Mouse (Mus musculus): ENCODE data around the gene Ggcx.

The Ggcx gene

DNA sequence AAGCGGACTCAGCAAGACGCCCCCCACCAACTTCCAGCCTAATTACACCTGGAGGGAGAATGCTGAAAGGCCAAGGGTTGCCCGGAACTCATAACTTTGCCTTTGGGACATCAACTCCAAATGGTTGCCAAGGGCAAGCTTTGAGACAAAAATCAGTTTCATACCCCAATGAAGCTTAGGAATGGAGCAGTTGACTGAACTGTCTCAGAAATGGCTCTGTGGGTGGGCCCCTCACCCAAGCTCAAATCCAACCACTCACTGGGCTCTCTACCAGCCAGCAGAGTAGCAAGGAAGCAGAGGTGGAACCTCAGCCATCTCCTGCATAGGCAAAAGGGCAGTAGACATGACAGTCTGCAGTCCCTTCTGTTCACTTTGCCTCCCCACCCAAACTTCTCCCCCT, 26.3 kb upstream of the Ggcx start:
- DNase-seq (ENCODE audit: low spot score): no peak

DNA sequence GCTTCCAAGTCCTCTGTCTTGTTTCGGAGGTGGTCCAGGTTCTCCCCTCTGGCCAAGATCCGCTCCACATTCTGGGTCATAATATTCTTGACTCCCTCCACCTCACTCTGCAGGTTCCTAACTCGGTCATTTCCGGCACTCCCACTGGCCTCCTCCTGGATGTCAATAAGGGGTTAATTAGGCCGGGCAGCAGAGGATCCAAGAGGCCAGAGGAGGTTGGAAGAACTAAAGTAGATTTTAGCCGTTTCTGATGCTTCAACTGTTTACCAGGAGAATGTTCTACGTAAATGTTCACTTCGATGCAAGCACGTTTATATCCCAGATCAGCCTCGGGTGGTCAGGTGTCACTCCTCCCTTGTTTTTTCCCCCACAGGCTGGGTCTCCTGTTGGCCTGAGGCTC, 25.8 kb upstream of the Ggcx start:
- DNase-seq (ENCODE audit: low spot score): no peak

DNA sequence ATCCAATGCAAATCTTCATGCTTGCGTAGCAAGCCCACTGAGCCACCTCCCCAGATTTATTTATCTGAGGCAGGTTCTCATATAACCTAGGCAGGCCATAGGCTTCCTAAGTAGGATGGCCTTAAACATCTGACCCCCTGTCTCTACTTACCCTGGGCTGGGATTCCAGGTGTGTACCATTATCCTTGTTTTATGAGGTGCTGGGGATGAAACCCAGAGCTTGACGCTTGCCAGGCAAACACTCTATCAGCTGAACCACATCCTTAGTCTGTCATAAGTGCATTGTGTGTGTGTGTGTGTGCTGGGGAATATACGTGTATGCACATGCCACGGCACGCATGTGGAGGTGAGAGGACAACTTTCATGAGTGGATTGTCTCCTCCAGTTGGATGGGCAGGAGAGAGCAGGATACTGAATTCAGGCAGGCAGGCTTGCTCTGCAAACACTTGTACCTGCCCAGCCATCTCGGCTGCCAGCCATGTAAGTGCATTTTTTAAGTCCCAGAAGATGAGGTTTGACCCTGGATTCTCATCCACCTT, 25.2 kb upstream of the Ggcx start:
- DNase-seq (ENCODE audit: low spot score): no peak

DNA sequence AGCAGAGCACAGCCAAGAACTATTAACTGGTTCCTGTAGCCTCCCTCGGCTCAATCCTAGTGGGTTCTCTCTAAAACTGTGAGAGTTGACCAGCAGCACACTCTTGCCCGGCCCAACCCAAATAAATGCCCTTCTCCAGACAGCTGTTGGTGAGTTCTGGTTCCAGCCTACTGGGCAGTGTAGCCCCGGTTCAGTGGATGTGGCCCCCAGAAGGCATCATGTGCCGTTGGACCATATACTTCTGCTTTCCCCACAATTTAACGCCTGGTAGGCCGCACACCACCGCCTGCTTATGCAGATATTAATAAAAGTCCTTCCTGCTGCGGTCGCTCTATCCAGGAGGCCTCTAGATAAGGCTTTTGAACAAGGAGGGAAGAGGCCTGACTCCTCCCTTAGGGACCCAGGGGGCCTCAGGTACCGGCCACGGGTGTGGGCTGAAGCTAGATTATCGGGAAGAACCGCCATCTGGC, 24.6 kb upstream of the Ggcx start:
- DNase-seq (ENCODE audit: low spot score): peak; percentile 22

DNA sequence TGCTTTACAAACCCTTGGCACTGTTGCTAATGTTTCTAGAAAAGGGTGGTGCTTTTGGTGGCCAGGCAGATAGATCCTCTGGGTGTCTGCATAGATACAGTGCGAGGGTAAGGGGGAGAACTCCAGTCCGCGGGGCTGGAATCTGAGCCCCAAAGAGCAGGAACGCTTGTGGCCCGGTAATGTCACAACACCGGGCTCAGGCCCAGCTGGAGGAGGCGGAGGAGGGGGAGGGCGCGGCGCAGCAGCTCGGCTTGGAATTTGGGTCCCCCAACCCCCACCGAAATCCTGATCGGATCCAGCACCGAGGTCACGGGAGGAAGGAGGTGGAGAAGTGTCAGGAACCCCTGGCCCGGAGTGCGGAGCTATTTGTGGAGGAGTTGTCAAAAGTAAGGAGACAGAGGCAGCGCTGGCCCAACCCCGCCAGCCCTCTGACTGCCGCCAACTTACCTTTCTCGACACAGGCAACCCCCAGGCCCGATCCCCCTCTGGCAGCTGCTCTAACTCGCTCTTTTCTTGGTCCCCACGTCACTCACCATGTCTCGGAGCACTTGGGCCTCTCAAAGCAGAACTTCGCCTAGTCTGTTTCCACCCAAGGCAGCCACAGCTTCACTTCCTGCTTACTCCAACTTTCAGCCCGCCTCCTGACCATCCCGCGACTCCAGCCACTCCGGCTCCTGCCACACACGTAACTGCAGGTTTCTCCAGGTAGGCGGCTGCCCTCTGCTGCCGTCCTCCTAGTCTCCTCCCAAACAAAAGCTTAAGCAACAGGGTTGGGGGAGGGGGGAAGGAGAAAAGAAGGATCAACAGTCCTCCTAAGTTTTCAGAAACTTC, 24.0 kb upstream of the Ggcx start, which contains the start of gene Vamp8:
Gene Vamp8 (minus strand): TSS at position 763 of the 831 bp plus-strand sequence.
- peak; percentile 74 for DNase-seq (ENCODE audit: low spot score)

DNA sequence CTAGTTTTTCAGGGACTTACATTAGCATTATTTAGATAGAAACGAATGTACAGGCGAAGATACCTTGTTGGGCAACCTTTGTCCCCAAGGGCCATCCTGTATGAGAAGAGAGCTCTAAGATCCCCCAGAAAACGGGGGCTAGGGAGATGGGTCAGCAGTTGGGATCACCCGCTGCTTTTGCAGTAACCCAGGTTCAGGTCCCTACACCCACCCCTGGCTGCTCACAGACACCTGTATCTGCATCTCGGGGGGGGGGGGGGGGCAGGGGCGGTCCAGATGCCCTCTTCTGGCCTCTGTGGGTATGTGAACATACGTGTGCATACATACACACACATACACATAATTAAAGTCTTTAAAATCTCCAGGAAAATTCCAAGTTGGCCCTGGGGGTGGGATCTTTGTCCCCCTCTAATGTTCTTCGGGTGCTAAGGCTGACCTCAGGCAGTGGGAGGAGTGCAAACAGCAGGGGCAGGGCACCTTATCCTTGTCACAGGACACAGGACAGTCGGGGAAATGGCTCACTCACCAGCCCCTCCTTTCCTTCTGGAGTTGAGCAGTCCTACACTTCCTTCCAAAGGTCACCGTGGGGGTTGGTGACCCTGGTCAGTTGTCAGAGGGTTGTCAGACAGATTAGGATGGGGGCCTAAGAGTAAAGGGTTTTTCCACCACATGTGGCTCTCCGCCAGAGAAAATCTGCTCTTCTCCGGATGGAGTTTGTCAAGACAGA, 23.1 kb upstream of the Ggcx start:
- DNase-seq (ENCODE audit: low spot score): no peak

DNA sequence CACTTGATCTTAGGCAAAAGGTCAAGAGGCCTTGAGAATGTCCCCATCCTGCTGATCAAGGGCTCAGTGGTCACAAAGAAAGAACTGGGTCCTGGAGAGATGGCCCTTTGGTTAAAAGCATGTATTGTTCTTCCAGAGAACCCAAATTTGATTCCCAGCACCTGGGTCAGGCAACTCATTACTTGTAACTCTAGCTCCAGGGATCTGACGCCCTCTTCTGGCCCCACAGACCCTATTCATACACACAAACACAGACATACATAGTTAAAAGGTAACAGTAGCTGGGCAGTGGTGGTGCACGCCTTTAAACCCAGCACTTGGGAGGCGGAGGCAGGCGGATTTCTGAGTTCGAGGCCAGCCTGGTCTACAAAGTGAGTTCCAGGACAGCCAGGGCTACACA, 21.8 kb upstream of the Ggcx start:
- DNase-seq (ENCODE audit: low spot score): no peak

DNA sequence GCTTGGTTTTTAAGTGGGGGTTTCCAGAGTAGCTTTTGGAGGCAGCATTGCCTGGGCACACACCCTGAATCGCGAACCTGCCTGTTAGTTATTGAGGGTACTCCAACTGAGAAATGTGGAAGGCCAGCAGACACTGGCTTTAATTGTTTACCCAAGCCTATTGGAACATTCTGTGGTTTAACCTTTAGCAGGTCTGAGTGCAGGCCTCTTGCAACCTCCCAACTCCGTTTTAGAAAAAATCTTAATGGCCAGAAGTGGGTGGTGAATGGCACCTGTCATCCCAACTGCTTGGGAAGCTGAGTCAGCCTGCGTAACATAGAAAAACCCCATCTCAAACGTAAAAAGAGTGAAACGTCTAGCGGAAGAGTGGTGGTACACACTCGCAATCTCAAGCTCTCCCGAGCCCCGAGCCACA, 17.3 kb upstream of the Ggcx start:
- no peak for DNase-seq (ENCODE audit: low spot score)

DNA sequence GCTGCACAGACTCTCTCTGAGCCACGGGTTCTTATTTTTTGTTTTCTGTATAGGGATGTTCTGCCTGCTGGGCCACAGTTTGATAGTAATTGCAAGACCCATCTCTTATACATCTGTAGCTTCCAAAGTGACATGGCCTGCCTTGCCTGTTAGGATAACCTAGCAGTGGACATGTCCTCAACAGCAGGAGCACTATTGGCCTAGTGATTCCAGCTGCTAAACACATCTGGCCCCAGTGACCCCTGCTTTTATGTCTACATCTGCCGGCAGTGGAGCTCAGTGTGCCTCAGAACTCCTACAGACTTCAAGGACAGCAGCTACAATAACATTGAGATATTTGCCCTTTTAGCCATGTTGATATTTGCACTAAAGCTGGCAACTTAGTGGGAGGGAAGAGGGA, 14.1 kb upstream of the Ggcx start:
- no peak for DNase-seq (ENCODE audit: low spot score)

DNA sequence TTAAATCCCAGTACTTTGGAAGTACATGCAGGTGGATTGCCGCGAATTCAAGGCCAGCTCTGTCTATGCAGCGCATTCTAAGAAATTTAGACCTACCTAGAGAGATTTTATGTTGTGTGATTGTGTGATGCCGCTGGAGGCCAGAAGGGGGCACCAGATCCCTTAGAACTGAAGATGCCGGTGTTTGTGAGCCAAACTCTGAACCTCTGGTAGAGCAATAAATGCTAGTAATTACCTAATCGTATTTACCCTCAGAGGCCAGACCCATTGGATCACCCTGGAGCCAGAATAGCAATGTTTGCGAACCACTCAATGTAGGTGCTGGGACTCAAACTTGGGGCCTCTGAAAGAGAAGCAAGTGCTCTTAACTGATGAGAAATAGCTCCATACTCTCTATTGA, 12.2 kb upstream of the Ggcx start:
- DNase-seq (ENCODE audit: low spot score): peak; percentile 43

DNA sequence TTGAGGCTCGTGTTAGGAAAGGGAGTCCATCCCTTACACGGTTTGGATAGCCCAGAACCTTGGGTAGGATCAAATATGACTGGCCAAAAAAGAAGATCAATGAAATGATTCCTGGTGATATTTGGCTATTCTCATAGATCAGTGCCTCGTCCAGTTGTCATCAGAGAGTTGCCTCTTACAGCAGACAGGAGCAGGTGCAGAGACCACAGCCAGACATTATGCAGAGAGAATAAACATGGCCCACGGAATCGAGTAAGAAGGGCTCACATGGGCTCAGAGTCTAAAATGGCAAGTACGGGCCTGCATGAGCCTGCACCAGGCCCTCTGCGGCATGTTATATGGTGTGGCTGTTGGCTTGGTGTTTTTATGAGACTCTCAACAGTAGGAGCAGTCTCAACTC, 8.8 kb upstream of the Ggcx start:
- DNase-seq (ENCODE audit: low spot score): no peak

DNA sequence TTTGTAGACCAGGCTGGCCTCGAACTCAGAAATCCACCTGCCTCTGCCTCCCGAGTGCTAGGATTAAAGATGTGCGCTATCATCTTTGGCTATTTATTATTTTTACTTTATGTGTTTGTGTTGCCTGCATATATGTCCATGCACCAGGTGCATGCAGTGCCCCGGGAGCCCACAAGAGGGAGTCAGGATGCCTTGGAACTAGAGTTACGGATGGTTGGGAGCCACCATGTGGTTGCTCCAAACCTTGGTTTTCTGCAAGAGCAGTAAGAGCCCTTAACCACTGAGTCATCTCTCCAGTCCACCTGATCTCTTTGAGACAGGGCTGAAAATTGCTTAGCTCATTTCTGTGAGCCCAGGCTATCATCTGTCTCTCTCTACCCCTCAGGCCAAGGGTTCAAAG, 7.0 kb upstream of the Ggcx start:
- DNase-seq (ENCODE audit: low spot score): peak; percentile 51

DNA sequence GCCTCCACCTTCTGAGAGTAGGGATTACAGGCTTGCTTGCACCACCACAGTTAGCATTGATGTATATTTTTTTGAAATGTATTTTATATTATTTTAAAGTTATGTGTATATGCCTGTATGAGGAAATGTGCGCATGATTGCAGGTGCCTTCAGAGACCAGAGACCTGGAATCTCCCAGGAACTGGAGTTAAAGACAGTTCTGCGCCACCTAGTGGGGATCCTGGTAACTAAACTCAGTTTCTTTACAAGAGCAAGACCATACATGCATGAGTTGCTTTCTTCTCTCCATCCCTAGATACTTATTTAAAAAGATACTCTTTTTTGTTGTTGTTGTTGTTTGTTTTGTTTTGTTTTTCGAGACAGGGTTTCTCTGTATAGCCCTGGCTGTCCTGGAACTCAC, 4.5 kb upstream of the Ggcx start:
- DNase-seq (ENCODE audit: low spot score): no peak

DNA sequence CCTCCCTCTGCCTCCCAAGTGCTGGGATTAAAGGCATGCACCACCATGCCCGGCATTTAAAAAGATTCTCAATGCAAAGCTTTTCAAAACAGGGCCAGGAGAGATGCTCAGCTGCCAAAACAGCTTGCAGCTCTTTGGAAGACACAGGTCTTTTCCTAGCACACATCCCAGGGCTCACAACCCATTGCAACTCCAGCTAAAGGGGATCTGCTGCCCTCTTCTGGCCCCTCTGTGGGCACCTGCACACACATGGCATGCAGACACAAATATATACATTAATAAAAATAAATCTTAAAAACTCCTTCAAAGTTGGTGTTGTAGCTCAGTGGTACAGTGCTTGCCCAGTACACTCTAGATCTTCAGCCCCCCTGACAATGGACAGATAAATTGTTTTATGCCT, 4.1 kb upstream of the Ggcx start:
- no peak for DNase-seq (ENCODE audit: low spot score)

DNA sequence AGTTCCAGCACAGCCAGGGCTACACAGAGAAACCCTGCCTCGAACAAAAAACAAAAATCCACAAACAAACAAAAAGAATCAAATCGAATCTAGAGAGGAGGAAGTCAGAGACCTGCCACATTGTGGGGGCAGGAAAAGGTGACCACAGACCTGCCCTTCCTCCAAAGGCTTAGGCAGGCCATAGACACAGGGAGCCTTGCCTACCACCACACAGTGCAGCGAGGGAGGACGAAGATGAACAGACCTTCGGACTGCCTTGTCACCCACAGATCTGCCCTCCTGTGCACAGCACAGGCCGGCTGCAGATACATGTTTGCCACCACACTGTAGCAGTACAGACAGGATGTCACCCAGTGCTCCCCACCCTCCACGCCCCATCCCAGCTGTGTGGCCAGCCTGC, 3.6 kb upstream of the Ggcx start:
- DNase-seq (ENCODE audit: low spot score): no peak

DNA sequence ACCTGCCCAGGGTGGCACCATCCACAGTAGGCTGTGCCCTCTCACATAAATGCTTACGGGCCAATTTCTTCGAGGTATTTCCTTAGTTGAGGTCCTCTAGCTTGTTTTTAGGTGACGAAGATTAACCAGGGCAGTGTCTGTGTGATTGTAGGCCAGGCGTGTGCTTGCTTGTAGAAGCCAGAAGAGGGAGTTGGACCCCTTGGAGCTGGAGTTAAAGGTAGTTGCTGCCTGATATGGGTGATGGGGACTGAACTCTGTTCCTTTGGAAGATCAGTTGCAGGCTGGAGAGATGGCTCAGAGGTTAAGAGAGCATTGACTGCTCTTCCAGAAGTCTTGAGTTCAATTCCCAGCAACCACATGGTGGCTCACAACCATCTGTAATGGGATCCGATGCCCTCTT, 1.1 kb downstream of the Ggcx start:
- DNase-seq (ENCODE audit: low spot score): no peak

DNA sequence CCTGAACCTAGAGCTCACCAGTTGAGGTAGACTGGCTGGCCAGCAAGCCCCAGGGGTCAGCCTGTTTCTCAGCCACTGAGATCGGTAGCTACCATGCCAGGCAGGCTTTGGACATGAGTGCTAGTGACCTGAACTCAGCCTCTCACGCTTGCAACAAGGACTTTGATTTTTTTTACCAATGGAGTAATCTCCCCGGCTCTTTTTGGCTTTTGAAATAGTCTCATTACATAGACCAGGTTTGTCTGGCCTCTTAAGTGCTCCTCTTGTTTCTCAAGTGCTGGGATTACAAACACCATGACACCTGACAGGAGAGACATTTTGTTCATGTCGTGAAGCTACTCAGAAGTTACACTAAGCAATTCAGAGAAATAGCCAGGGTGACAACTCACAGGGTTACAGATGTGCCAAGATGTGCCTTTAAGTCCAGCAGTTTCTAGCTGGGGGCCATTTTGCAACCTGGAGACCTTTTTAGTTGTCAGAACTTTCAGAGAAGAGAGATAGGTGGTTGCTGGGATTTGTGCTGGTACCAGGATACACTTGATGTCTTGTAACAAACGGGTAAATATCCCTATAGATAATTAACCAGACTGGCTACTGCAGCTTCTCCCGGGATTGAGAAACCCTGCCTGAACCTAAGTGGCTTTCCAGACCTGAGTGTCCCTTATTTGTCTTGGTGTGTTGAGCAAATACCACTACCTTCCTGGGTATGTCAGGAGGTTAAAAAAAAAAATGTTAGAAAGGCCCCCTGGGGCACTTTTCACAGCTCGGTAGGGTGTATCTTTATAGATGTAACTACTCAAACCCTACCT, 2.1 kb downstream of the Ggcx start:
- DNase-seq (ENCODE audit: low spot score): no peak

DNA sequence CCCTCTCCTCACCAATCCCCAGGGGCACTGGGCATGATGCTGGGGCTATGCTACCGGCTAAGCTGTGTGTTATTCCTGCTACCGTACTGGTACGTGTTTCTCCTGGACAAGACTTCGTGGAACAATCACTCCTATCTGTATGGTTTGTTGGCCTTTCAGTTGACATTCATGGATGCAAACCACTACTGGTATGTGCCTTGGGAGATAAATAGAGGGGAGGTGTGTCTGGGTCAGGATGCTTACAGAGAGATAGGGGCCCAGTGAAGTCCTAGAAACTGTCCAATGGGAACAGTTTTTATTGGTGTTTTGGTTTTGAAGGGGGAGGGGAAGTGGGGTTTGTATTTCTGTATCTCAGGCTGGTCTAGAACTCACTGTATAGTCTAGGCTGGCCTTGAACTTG, 4.2 kb downstream of the Ggcx start:
- no peak for DNase-seq (ENCODE audit: low spot score)

DNA sequence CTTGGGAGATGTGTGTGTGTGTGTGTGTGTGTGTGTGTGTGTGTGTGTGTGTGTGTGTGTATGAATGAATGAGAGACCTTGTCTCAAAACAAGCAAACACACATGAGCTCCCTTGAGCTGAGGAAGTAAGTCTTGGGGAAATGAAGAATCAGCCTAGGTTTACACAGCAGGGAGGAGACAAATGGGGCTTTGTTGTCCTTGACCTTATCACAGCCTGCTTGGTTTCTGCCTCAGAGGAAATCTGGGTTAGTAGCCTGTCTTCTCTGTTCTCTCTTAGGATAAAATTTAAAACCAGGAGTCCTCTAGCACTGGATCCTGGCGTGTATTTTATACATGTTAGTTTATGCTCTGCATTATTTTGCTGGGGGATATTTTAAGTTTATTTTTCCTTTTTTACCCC, 5.7 kb downstream of the Ggcx start:
- DNase-seq (ENCODE audit: low spot score): no peak

DNA sequence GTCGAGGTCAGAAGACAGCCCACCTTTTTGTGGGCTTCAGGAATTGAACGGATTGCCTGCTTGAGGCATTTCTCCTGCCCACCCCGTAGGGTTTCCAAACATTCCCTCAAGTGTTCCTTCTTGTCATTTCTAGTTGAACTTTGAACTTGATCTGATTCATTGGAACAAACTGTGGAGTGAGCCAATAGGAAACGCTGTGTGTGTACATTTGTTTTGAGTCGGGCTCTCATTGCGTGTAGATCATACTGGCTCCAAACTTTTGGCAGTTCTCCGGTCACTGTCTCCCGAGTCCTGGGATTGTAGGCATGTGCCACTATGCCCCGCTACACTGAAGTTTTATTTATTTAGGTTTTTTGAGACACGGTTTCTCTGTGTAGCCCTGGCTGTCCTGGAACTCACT, 6.8 kb downstream of the Ggcx start:
- no peak for DNase-seq (ENCODE audit: low spot score)

DNA sequence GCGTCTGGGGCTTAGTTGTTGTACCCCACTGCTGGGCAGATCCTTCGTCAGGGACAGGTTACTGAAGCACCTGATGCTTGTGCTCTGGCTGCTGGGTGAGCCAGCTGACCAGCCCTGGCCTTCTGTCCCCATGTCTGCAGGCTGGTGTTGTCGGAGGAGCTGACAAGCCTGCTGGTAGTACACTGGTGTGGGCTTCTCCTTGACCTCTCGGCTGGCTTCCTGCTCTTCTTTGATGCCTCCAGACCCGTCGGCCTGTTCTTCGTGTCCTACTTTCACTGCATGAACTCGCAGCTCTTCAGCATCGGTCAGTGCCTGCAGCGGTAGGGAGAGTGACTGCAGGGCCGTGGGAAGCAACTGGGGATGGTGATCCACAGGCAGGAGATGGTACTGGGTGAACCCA, 11.5 kb downstream of the Ggcx start:
- no peak for DNase-seq (ENCODE audit: low spot score)

DNA sequence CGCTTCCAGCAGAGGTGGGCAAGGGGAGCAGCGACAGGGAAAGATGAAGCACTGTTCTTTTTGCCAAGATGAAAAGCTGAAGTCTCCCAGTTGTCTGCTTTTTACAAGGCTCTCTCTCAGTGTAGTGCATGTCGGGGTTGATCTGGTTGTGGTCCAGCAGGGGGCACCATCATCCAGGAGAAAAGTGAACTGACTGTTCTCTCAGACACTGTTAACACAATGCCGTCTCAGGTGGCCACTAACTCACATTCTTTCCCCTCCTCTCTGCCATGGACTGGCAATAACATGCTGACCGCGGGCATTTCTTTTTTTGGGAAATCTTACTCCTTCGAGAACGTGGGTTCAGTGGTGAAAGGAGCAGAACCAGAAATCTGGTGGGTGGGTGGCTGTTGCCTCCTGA, 13.9 kb downstream of the Ggcx start:
- peak; percentile 58 for DNase-seq (ENCODE audit: low spot score)

Measured in testis, postnatal 14 days (tissue).